Mouse (Mus musculus) brain, adult 2 months (tissue): ENCODE measurements at regions not wholly inside any gene's neighbourhood (a gene's known extent, or its start where the extent isn't known, plus 50 kb on each side); places are given as distances from the start of the nearest gene placed in this dataset.
A peak's percentile ranks its signal among the peaks of the same experiment; 100 is the strongest.

Source experiments
- DNase-seq: peaks from one replicate; pipeline ENCODE4 v3.0.0; 2011; ENCODE audit warnings: low read depth, low spot score

- DNase-seq: no peak
Observed at GRCm38 (mm10) chr1:189991089-189991488, 68.9 kb upstream of the Smyd2 start.

GRCm38 (mm10) chr1:189990046-189990622, 68.0 kb upstream of the Smyd2 start:
- no peak for DNase-seq

GRCm38 (mm10) chr1:189989376-189989775, 67.2 kb upstream of the Smyd2 start:
- peak; percentile 20 for DNase-seq

GRCm38 (mm10) chr1:189988864-189989263, 66.7 kb upstream of the Smyd2 start:
- DNase-seq: no peak

- no peak for DNase-seq
Observed at GRCm38 (mm10) chr1:189985516-189986205, 63.5 kb upstream of the Smyd2 start.

- DNase-seq: no peak
Observed at GRCm38 (mm10) chr1:189978244-189978643, 56.1 kb upstream of the Smyd2 start.

- no peak for DNase-seq
Observed at GRCm38 (mm10) chr1:189975660-189976059, 53.5 kb upstream of the Smyd2 start.

GRCm38 (mm10) chr1:189972790-189973406, 50.7 kb upstream of the Smyd2 start:
- DNase-seq: peak; percentile 92
